Mouse (Mus musculus): Measurements from ENCODE around the gene Kif26b. TPM values are rescaled to one million over a fixed set of nuclear protein-coding genes. Genes with fewer than 3 reads are reported as not detected.
A peak's percentile ranks its signal among the peaks of the same experiment; 100 is the strongest.

Kif26b gene
- polyA plus RNA-seq, 1 experiment from 2014 or later = 8.1 TPM

DNA sequence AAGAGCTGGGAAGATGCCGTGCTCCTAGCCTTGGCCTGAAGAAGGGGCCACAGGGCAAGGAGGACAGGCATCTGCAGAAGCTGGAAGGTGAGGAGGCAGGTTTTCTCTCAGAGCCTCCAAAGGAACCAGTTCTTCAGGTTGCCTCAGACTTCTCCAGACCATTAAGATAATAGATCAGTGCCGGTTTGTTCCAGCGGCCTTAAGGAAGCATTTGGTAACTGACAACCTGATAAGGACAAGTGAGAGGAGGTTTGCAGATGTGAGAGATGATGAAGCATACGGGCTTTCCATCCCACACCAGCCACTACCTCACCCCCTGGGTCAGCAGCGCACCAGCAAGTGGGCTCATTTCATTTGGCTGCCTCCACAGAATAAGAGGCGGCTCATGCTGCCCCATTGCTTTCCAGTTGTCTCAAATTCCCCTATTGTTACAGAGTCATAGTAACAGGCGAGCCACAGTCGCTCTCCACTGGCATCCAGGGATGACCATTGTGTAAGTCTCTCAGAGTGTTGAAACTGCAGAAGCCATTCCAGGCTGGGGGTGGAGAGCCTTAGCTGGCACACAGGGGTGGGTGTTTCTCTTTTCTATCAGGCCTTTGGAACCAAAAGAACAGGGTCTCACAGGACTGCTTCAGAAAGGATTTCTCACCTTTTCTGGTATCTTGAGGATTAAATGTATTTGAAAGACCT lies 156.2 kb downstream of the Kif26b start:
- no peak overlapping the region for H3K9ac ChIP-seq (ENCODE audit: low read depth, low read length)
- no peaks in the 10 kb centered on the region for H3K27me3 ChIP-seq (replicated peaks; ENCODE audit: control insufficient read depth, insufficient read depth, low read length)
- peaks cover 10% of the 10 kb centered on the region; the same call in 1 of the 2 replicates for H3K4me1 ChIP-seq (ENCODE audit: control insufficient read depth, insufficient read depth, low read length)
- no peak overlapping the region for H3K27ac ChIP-seq (replicated peaks; ENCODE audit: low read depth, low read length)
- no peak for ATAC-seq (ENCODE audit: low read depth)
- DNase-seq (ENCODE audit: low spot score) = no peak
- no peak overlapping the region for H3K4me3 ChIP-seq (ENCODE audit: low read depth, low read length)
- WGBS = 76% methylated on average over 8 of the region's 8 CpGs
- no peaks in the 10 kb centered on the region for H3K36me3 ChIP-seq (ENCODE audit: control insufficient read depth, insufficient read depth, low read length)
- H3K9me3 ChIP-seq (ENCODE audit: control insufficient read depth, low read length) = no peaks in the 10 kb centered on the region
- no peak overlapping the region for H3K4me2 ChIP-seq (ENCODE audit: low read depth, low read length)

DNA sequence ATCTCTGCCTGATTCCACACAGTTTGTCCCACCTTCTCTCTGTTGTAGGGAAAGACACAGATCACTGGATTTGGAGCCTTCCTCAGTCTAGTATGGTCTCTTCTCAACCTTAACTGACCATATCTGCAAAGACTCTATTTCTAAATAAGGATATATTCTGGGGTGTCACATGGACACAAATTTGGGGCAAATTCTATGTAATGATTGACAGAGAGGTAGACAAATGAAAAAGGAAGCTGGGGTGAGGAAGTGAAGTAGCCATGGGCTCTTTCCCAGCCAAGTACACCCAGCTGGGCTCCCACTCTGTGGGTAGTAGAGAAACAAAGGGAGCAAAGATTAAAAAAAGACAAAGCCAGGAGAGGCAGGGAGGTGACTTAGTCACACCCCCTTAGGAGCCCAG lies 158.0 kb downstream of the Kif26b start:
- no peak overlapping the region for H3K9ac ChIP-seq (ENCODE audit: low read depth, low read length)
- ATAC-seq (ENCODE audit: low read depth) = no peak
- no peak for DNase-seq (ENCODE audit: low spot score)
- no peaks in the 10 kb centered on the region for H3K9me3 ChIP-seq (ENCODE audit: control insufficient read depth, low read length)
- H3K27ac ChIP-seq (replicated peaks; ENCODE audit: low read depth, low read length) = no peak overlapping the region
- no peak overlapping the region for H3K4me3 ChIP-seq (ENCODE audit: low read depth, low read length)
- H3K4me2 ChIP-seq (ENCODE audit: low read depth, low read length) = no peak overlapping the region
- H3K4me1 ChIP-seq (ENCODE audit: control insufficient read depth, insufficient read depth, low read length) = peaks cover 10% of the 10 kb centered on the region; the same call in 1 of the 2 replicates
- no peaks in the 10 kb centered on the region for H3K27me3 ChIP-seq (replicated peaks; ENCODE audit: control insufficient read depth, insufficient read depth, low read length)
- H3K36me3 ChIP-seq (ENCODE audit: control insufficient read depth, insufficient read depth, low read length) = no peaks in the 10 kb centered on the region

DNA sequence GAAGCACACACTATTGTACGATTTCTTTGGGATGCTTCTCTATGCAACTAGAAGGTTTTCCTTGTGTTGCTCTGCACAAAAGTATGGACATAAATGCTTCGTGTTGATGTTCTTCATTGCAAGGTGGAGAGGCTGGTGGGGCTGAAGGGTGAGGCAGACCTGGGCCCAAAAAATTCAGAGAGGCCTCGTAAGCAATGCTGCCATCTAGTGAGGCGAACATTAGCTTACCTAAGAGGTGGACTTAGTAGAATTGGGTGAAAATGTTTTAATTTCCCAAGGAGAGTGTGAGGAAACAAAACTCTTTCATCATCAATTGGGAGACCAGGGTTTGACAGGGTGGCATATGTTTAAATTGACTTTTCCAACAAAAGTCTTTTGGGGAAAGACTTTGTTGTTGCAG lies 160.6 kb downstream of the Kif26b start:
- DNase-seq (ENCODE audit: low spot score) (peak; percentile 22), ATAC-seq (ENCODE audit: low read depth) (no peak)
- 51% methylated on average over 4 of the region's 4 CpGs for WGBS
- H3K4me1 ChIP-seq (ENCODE audit: control insufficient read depth, insufficient read depth, low read length) = no peaks in the 10 kb centered on the region
- no peaks in the 10 kb centered on the region for H3K9me3 ChIP-seq (ENCODE audit: control insufficient read depth, low read length)
- no peaks in the 10 kb centered on the region for H3K27me3 ChIP-seq (replicated peaks; ENCODE audit: control insufficient read depth, insufficient read depth, low read length)
- no peaks in the 10 kb centered on the region for H3K36me3 ChIP-seq (ENCODE audit: control insufficient read depth, insufficient read depth, low read length)
- H3K4me2 ChIP-seq (ENCODE audit: low read depth, low read length) = no peak overlapping the region
- H3K9ac ChIP-seq (ENCODE audit: low read depth, low read length) = no peak overlapping the region
- H3K4me3 ChIP-seq (ENCODE audit: low read depth, low read length) = no peak overlapping the region
- H3K27ac ChIP-seq (replicated peaks; ENCODE audit: low read depth, low read length) = no peak overlapping the region

DNA sequence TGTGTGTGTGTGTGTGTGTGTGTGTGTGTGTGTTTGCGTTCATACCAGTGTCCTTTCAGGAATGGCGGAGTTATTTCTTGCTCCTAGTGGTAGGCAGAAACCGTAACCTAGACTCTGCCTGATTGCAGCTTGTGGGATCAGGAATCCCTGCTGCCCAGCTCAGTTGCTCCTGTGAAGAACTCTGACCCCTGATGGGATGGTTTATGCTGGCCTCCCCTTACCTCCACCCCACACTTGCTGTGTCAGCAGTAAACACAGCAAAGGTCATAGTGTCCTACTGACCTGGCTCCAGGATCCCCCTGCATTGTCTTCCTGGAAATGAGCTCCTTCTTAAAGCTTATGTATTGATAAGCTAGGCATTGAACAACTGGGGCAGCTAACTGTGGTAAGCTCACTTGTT lies 162.8 kb downstream of the Kif26b start:
- Histone ChIP-seq H3K27ac (replicated peaks; ENCODE audit: low read depth, low read length) (no peak overlapping the region), H3K4me2 (ENCODE audit: low read depth, low read length) (no peak overlapping the region), H3K4me1 (ENCODE audit: control insufficient read depth, insufficient read depth, low read length) (no peaks in the 10 kb centered on the region), H3K9me3 (ENCODE audit: control insufficient read depth, low read length) (no peaks in the 10 kb centered on the region), H3K9ac (ENCODE audit: low read depth, low read length) (no peak overlapping the region), H3K36me3 (ENCODE audit: control insufficient read depth, insufficient read depth, low read length) (no peaks in the 10 kb centered on the region), H3K27me3 (replicated peaks; ENCODE audit: control insufficient read depth, insufficient read depth, low read length) (no peaks in the 10 kb centered on the region), H3K4me3 (ENCODE audit: low read depth, low read length) (no peak overlapping the region)
- no peak for DNase-seq (ENCODE audit: low spot score)
- WGBS = 93% methylated on average over 3 of the region's 3 CpGs
- no peak for ATAC-seq (ENCODE audit: low read depth)

DNA sequence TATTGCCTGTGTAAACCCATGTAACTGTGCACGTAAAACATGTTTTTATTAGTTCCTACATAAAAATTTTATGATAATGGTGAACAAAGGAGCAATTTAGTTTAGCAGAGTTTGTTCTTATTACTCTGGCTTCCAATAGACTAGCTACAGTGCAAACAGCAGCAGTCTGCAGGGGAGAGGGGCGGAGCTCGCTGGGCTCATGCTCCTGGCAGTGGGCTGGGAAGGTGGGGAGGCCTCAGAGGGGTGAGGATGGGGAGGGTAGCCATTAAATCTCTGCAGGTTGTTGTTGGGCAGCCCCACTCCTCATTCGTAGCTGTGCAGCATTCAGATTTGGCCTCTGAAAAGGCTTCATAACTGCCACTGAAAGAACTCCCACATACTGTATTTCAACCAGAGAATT lies 171.2 kb downstream of the Kif26b start:
- no peak overlapping the region for H3K4me2 ChIP-seq (ENCODE audit: low read depth, low read length)
- H3K27me3 ChIP-seq (replicated peaks; ENCODE audit: control insufficient read depth, insufficient read depth, low read length) = no peaks in the 10 kb centered on the region
- no peak overlapping the region for H3K9ac ChIP-seq (ENCODE audit: low read depth, low read length)
- H3K9me3 ChIP-seq (ENCODE audit: control insufficient read depth, low read length) = no peaks in the 10 kb centered on the region
- no peaks in the 10 kb centered on the region for H3K36me3 ChIP-seq (ENCODE audit: control insufficient read depth, insufficient read depth, low read length)
- no peak for DNase-seq (ENCODE audit: low spot score)
- ATAC-seq (ENCODE audit: low read depth) = no peak
- no peak overlapping the region for H3K4me3 ChIP-seq (ENCODE audit: low read depth, low read length)
- no peaks in the 10 kb centered on the region for H3K4me1 ChIP-seq (ENCODE audit: control insufficient read depth, insufficient read depth, low read length)
- 67% methylated on average over 4 of the region's 4 CpGs for WGBS
- H3K27ac ChIP-seq (replicated peaks; ENCODE audit: low read depth, low read length) = no peak overlapping the region

DNA sequence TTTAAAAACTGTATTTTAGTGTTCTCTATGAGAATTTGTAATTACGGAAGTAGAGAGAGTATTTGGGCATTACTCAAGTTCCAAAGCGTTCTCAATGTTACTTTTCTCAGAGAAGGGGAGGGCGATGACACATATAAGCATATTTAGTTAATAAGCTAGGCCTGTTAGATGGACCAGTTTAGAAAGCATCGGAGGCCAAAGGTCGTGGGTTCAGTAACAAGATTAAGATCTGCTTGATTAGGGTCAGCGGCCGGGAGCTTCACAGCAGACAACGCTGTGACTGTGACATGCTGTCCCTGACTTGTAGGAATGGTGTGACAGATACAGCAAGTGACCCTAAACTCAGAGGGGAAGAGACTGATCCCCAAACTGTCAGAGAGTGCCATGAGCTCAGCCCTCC lies 174.6 kb downstream of the Kif26b start:
- ATAC-seq (ENCODE audit: low read depth) = no peak
- H3K27ac ChIP-seq (replicated peaks; ENCODE audit: low read depth, low read length) = no peak overlapping the region
- H3K4me2 ChIP-seq (ENCODE audit: low read depth, low read length) = no peak overlapping the region
- no peak overlapping the region for H3K4me3 ChIP-seq (ENCODE audit: low read depth, low read length)
- no peaks in the 10 kb centered on the region for H3K36me3 ChIP-seq (ENCODE audit: control insufficient read depth, insufficient read depth, low read length)
- H3K9me3 ChIP-seq (ENCODE audit: control insufficient read depth, low read length) = 0 out of 2 replicates have a peak, but pooled peaks cover 2% of the 10 kb centered on the region
- no peak overlapping the region for H3K9ac ChIP-seq (ENCODE audit: low read depth, low read length)
- 51% methylated on average over 8 of the region's 8 CpGs for WGBS
- no peaks in the 10 kb centered on the region for H3K4me1 ChIP-seq (ENCODE audit: control insufficient read depth, insufficient read depth, low read length)
- DNase-seq (ENCODE audit: low spot score) = no peak
- H3K27me3 ChIP-seq (replicated peaks; ENCODE audit: control insufficient read depth, insufficient read depth, low read length) = no peaks in the 10 kb centered on the region

DNA sequence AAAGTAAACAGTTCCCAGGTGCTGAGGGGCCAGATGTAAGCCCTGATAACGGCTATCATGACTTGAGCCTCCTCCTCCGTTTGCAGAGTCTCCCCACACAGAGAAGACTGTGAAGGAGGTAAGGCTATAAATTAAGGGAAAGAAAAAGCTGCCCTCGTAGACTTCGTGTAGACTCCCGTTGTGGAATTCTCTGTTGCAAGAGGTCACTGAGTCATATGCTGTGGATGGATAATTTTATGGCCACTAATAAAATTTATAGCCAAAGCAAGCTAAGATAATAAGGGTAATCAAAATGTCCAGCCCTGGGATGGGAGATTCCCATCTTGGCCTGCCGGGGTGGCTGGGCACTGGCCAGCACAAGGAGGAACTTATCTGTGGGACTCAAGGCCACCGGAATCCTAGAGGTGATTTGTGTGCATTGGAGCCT lies 179.0 kb downstream of the Kif26b start:
- Histone ChIP-seq H3K4me3 (ENCODE audit: low read depth, low read length) (no peak overlapping the region), H3K36me3 (ENCODE audit: control insufficient read depth, insufficient read depth, low read length) (no peaks in the 10 kb centered on the region), H3K4me2 (ENCODE audit: low read depth, low read length) (no peak overlapping the region), H3K27me3 (replicated peaks; ENCODE audit: control insufficient read depth, insufficient read depth, low read length) (no peaks in the 10 kb centered on the region), H3K27ac (replicated peaks; ENCODE audit: low read depth, low read length) (no peak overlapping the region), H3K4me1 (ENCODE audit: control insufficient read depth, insufficient read depth, low read length) (no peaks in the 10 kb centered on the region), H3K9me3 (ENCODE audit: control insufficient read depth, low read length) (0 out of 2 replicates have a peak, but pooled peaks cover 2% of the 10 kb centered on the region), H3K9ac (ENCODE audit: low read depth, low read length) (no peak overlapping the region)
- ATAC-seq (ENCODE audit: low read depth) (no peak), DNase-seq (ENCODE audit: low spot score) (no peak)
- 64% methylated on average over 7 of the region's 7 CpGs for WGBS

DNA sequence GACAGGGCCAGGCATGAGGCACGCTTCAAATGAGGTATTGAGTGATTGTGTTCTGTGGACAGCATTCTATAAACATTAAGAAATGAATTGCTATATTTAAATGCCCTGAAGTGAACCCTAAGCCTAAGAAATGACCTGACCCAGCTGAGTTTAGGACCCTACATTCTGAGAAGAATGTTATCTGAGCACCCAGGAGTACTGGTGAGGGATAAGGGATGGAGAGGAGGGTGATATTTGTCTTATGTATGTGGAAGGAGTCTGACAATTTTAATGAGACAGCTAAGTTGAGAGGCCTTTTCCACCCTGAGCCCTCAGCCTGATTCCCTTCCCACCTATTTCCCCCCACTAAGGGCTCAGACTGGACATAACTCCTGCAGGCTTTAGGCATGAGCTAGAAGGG lies 179.4 kb downstream of the Kif26b start:
- Histone ChIP-seq H3K27ac (replicated peaks; ENCODE audit: low read depth, low read length) (no peak overlapping the region), H3K9me3 (ENCODE audit: control insufficient read depth, low read length) (0 out of 2 replicates have a peak, but pooled peaks cover 2% of the 10 kb centered on the region), H3K4me2 (ENCODE audit: low read depth, low read length) (no peak overlapping the region), H3K9ac (ENCODE audit: low read depth, low read length) (no peak overlapping the region), H3K36me3 (ENCODE audit: control insufficient read depth, insufficient read depth, low read length) (no peaks in the 10 kb centered on the region), H3K4me3 (ENCODE audit: low read depth, low read length) (no peak overlapping the region), H3K4me1 (ENCODE audit: control insufficient read depth, insufficient read depth, low read length) (no peaks in the 10 kb centered on the region), H3K27me3 (replicated peaks; ENCODE audit: control insufficient read depth, insufficient read depth, low read length) (no peaks in the 10 kb centered on the region)
- ATAC-seq (ENCODE audit: low read depth) (no peak), DNase-seq (ENCODE audit: low spot score) (no peak)
- WGBS = 93% methylated on average over 1 of the region's 1 CpGs

DNA sequence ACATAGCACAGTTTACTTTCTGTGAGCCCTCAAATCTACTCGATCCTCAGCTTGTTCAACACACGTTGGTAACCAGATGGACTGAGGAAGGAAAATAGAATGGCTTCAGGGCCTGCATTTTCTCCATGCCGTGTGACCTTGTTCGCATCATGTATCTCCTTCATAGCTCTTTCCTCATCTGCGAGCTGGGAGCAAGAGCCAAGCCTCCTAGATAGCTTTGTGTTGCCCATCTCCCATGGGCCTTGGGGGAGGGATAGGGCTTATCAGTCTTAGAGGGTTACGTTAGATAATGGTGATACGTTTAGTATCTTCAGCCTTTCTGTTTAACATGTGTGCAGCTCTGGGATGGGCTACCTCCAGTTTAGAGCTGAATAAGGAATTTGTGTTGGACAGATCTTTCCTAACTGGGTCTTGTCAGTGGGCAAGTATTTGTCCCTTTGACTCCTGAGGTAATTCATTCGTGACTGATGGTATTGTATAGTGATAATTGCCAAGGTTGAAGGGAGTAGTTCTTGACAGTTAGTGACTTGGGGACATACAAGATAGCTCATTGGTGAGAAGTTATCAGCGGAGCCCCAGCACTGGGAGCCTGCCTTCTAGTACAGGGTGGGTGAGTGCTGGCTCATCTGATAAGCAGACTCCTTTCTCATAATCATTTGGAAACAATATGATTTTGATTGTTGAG lies 183.4 kb downstream of the Kif26b start:
- Histone ChIP-seq H3K4me3 (ENCODE audit: low read depth, low read length) (no peak overlapping the region), H3K27ac (replicated peaks; ENCODE audit: low read depth, low read length) (no peak overlapping the region), H3K9ac (ENCODE audit: low read depth, low read length) (no peak overlapping the region), H3K9me3 (ENCODE audit: control insufficient read depth, low read length) (no peaks in the 10 kb centered on the region), H3K36me3 (ENCODE audit: control insufficient read depth, insufficient read depth, low read length) (peaks cover 12% of the 10 kb centered on the region), H3K4me1 (ENCODE audit: control insufficient read depth, insufficient read depth, low read length) (no peaks in the 10 kb centered on the region), H3K4me2 (ENCODE audit: low read depth, low read length) (no peak overlapping the region), H3K27me3 (replicated peaks; ENCODE audit: control insufficient read depth, insufficient read depth, low read length) (no peaks in the 10 kb centered on the region)
- DNase-seq (ENCODE audit: low spot score) (no peak), ATAC-seq (ENCODE audit: low read depth) (no peak)
- WGBS = 85% methylated on average over 9 of the region's 9 CpGs

Measured in embryonic facial prominence, embryonic 14.5 days (tissue).